Mouse (Mus musculus) myocyte (in vitro differentiated cells): Measurements from ENCODE around the gene Dnttip1. TPM values are rescaled to one million over a fixed set of nuclear protein-coding genes. Genes with fewer than 3 reads are reported as not detected.
"Not testable (repeated sequence)": the region's sequence is repeated elsewhere in the genome, so short reads cannot be mapped to it uniquely, and the experiment has no call there.

Source experiments
- H3K27me3 ChIP-seq: one replicate; pipeline ENCODE4 v1.6.1; 2011; ENCODE audit not compliant: control insufficient read depth, insufficient read depth, insufficient read length
- H3K36me3 ChIP-seq: one replicate; pipeline ENCODE4 v1.6.1; 2011; ENCODE audit not compliant: control insufficient read depth, insufficient read depth
- H3K4me2 ChIP-seq: one replicate; pipeline ENCODE4 v1.6.1; 2011; ENCODE audit warnings: low read depth, control low read depth
- H3K4me3 ChIP-seq: one replicate; pipeline ENCODE4 v1.5.1; 2011; ENCODE audit warnings: mild to moderate bottlenecking, control low read depth, moderate library complexity
- H3K79me2 ChIP-seq: one replicate; pipeline ENCODE4 v1.6.1; 2011; ENCODE audit not compliant: control insufficient read depth, insufficient read depth
- H3ac ChIP-seq: one replicate; pipeline ENCODE4 v1.6.1; 2011; ENCODE audit not compliant: control insufficient read depth, insufficient read length
- CEBPB ChIP-seq: IDR thresholded peaks from 2 replicates; pipeline ENCODE4 v1.6.1; 2011; ENCODE audit warnings: mild to moderate bottlenecking, moderate library complexity; ENCODE audit not compliant: poor library complexity, insufficient read depth, severe bottlenecking
- E2F4 ChIP-seq: IDR thresholded peaks from one replicate; pipeline ENCODE4 v1.6.1; 2011; ENCODE audit warnings: mild to moderate bottlenecking, control low read depth, moderate library complexity; ENCODE audit not compliant: insufficient read depth
- MAX ChIP-seq: IDR thresholded peaks from one replicate; pipeline ENCODE4 v1.6.1; 2011; ENCODE audit warnings: low read depth, mild to moderate bottlenecking, control low read depth
- MYOD1 ChIP-seq, 3 experiments: IDR thresholded peaks; one replicate each; pipeline ENCODE4 v1.6.1; 2011; ENCODE audit warnings: control low read depth in 2 of 3, low read depth in 2 of 3, mild to moderate bottlenecking in 2 of 3, moderate library complexity in 1 of 3; ENCODE audit not compliant: insufficient read length in 2 of 3, control insufficient read depth in 1 of 3
- MYOG ChIP-seq, 3 experiments: IDR thresholded peaks; one replicate each; pipeline ENCODE4 v1.6.1; 2011; ENCODE audit warnings: control low read depth in 2 of 3, low read depth in 2 of 3, mild to moderate bottlenecking in 2 of 3; ENCODE audit not compliant: insufficient read length in 2 of 3, control insufficient read depth in 1 of 3, insufficient read depth in 1 of 3
- POLR2A ChIP-seq: IDR thresholded peaks from one replicate; pipeline ENCODE4 v1.6.1; 2011; ENCODE audit warnings: low read depth, mild to moderate bottlenecking, control low read depth, moderate library complexity; ENCODE audit not compliant: insufficient read length
- POLR2AphosphoS2 ChIP-seq: IDR thresholded peaks from one replicate; pipeline ENCODE4 v1.6.1; 2011; ENCODE audit warnings: low read depth, control low read depth; ENCODE audit not compliant: insufficient read length
- REST ChIP-seq: IDR thresholded peaks from one replicate; pipeline ENCODE4 v1.6.1; 2011; ENCODE audit warnings: mild to moderate bottlenecking, control low read depth, moderate library complexity; ENCODE audit not compliant: insufficient read depth, insufficient read length
- SRF ChIP-seq: IDR thresholded peaks from one replicate; pipeline ENCODE4 v1.6.1; 2011; ENCODE audit warnings: low read depth; ENCODE audit not compliant: control insufficient read depth, insufficient read length
- TCF12 ChIP-seq: IDR thresholded peaks from one replicate; pipeline ENCODE4 v1.6.1; 2011; ENCODE audit warnings: mild to moderate bottlenecking, control low read depth; ENCODE audit not compliant: poor library complexity, insufficient read depth, severe bottlenecking
- TCF3 ChIP-seq: IDR thresholded peaks from one replicate; pipeline ENCODE4 v1.6.1; 2011; ENCODE audit warnings: low read depth, control low read depth; ENCODE audit not compliant: insufficient read length
- USF1 ChIP-seq: IDR thresholded peaks from one replicate; pipeline ENCODE4 v1.6.1; 2011; ENCODE audit warnings: low read depth, mild to moderate bottlenecking, control low read depth, moderate library complexity
- polyA plus RNA-seq: library from polyadenylated mRNA; unstranded; fragments of >200 nt; fragmentation: generic; extraction: Trizol; gene quantifications from one replicate; pipeline ENCODE4 v1.2.1, GENCODE M21; 2012; ENCODE audit warnings: missing spikeins

Gene Dnttip1
- polyA plus RNA-seq, 1 experiment = 63.0 TPM

GRCm38 (mm10) chr2:164791841-164792261 is 46.1 kb downstream of the Dnttip1 start:
- Histone ChIP-seq H3K27me3 (no peaks in the 10 kb centered on the region), H3K36me3 (peaks cover 28% of the 10 kb centered on the region), H3ac (no peak overlapping the region), H3K4me2 (no peak overlapping the region), H3K79me2 (no peaks in the 10 kb centered on the region), H3K4me3 (no peak overlapping the region)
- TF ChIP-seq TCF12 (no peak), CEBPB (no peak), SRF (no peak), REST (no peak), MYOD1 (IDR thresholded peaks at IDR 0.05; ENCODE audit: control insufficient read depth in 1 of 3, insufficient read length in 2 of 3, low read depth in 2 of 3) (no peak), E2F4 (no peak), POLR2AphosphoS2 (no peak)

GRCm38 (mm10) chr2:164792400-164793190 is 46.8 kb downstream of the Dnttip1 start:
- H3K79me2 ChIP-seq = no peaks in the 10 kb centered on the region
- H3K4me2 ChIP-seq = no peak overlapping the region
- TF ChIP-seq TCF12 (no peak), POLR2AphosphoS2 (peak; percentile 24)
- no peaks in the 10 kb centered on the region for H3K27me3 ChIP-seq
- no peak overlapping the region for H3ac ChIP-seq
- H3K36me3 ChIP-seq = peaks cover 28% of the 10 kb centered on the region
- H3K4me3 ChIP-seq = no peak overlapping the region

DNA sequence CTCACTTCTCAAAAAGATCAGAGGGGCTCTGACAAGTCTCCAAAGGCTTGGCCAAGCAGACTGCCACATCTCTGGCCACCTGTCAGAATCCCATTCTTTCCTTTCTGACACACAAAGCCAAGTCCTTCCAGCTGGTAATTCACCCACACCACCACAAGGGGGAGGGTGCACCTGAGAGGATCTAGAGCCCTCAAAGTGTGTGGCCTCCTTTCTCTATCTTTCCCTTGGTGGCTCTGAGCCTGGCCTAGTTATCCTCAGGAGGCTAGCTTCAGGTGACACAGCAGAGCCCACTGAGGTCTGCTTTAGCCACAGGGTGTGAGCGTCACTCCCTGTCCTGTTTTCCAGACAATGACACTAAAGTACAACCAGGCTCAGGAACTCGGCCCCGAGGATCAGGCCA is 47.5 kb downstream of the Dnttip1 start:
- Histone ChIP-seq H3K79me2 (no peaks in the 10 kb centered on the region), H3K4me3 (no peak overlapping the region), H3K27me3 (no peaks in the 10 kb centered on the region), H3K36me3 (peaks cover 30% of the 10 kb centered on the region), H3ac (no peak overlapping the region), H3K4me2 (no peak overlapping the region)
- TF ChIP-seq MYOD1 (IDR thresholded peaks at IDR 0.05; ENCODE audit: control insufficient read depth in 1 of 3, insufficient read length in 2 of 3, low read depth in 2 of 3) (no peak), POLR2AphosphoS2 (peak; percentile 43)

DNA sequence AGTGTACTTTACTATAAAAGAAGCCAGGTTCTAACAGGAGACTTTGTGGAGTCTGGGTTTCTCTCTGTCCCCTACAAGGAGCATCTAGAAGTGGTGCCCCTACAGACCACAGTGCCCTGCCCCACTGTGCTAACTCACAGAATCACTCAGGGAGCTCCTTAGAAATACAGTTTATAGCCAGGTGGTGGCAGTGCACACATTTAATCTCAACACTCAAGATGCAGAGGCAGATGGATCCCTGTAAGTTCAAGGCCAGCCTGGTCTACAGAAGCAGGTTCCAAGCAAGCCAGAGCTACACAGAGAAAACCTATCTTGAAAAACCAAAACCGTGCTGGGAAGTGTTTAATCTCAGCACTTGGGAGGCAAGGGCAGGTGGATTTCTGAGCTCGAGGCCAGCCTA is 48.0 kb downstream of the Dnttip1 start:
- Histone ChIP-seq H3ac (no peak overlapping the region), H3K79me2 (no peaks in the 10 kb centered on the region), H3K27me3 (no peaks in the 10 kb centered on the region), H3K36me3 (peaks cover 25% of the 10 kb centered on the region), H3K4me3 (no peak overlapping the region), H3K4me2 (no peak overlapping the region)
- TF ChIP-seq TCF12 = no peak
- no peak for TF ChIP-seq POLR2AphosphoS2
- TF ChIP-seq TCF3 = no peak
- TF ChIP-seq SRF = no peak
- TF ChIP-seq REST = no peak
- no peak for TF ChIP-seq USF1
- no peak for TF ChIP-seq MYOG (IDR thresholded peaks at IDR 0.05; ENCODE audit: control insufficient read depth in 1 of 3, insufficient read depth in 1 of 3, insufficient read length in 2 of 3, low read depth in 2 of 3)
- TF ChIP-seq MAX = no peak
- TF ChIP-seq MYOD1 (IDR thresholded peaks at IDR 0.05; ENCODE audit: control insufficient read depth in 1 of 3, insufficient read length in 2 of 3, low read depth in 2 of 3) = no peak
- no peak for TF ChIP-seq E2F4
- TF ChIP-seq POLR2A = no peak
- no peak for TF ChIP-seq CEBPB

DNA sequence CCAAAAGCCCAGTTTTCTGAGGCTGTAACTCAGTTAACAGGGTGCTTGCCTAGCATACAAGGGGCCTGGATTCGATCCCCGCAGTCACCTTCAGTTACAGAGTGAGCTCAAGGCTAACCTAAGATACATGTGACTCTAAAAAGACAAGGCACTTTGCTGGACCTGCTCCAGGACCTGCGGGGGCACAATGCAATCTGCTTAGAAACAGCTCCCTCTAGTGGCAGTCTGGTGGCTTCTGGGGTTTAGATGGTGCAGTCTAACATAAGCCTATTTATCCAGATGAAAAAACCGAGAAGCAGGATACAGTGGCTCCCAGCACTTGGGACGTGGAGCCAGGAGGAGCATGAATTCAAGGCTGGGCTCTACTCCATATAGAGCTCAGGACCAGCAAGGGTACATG is 48.5 kb downstream of the Dnttip1 start:
- Histone ChIP-seq H3K79me2 (no peaks in the 10 kb centered on the region), H3K36me3 (peaks cover 21% of the 10 kb centered on the region), H3ac (no peak overlapping the region), H3K4me2 (no peak overlapping the region), H3K4me3 (no peak overlapping the region), H3K27me3 (no peaks in the 10 kb centered on the region)
- TF ChIP-seq MAX (no peak), POLR2AphosphoS2 (peak; percentile 44)

DNA sequence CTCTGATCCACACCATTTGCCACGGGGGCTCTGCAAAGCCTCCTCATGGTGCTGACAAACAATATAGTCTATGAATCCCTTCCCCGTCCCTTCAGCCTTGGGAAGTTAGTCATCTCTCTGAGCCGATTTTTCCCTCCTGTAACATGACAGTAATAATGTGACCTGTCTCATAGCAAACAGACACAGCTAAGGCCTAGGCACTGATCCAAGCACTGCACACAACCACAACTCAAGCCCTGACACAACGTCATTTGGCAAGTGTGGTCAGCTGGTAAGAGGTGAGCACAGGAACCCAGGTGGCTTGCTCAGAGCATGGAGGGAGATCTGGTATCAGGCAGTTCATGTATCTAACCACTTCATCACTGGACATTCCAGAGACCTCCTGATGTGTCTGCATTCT is 50.1 kb downstream of the Dnttip1 start:
- peaks cover 21% of the 10 kb centered on the region for H3K36me3 ChIP-seq
- H3K79me2 ChIP-seq = no peaks in the 10 kb centered on the region
- no peak overlapping the region for H3K4me2 ChIP-seq
- H3K4me3 ChIP-seq = no peak overlapping the region
- no peaks in the 10 kb centered on the region for H3K27me3 ChIP-seq
- H3ac ChIP-seq = no peak overlapping the region
- TF ChIP-seq REST (no peak), TCF12 (no peak), MAX (no peak), MYOG (IDR thresholded peaks at IDR 0.05; ENCODE audit: control insufficient read depth in 1 of 3, insufficient read depth in 1 of 3, insufficient read length in 2 of 3, low read depth in 2 of 3) (no peak), MYOD1 (IDR thresholded peaks at IDR 0.05; ENCODE audit: control insufficient read depth in 1 of 3, insufficient read length in 2 of 3, low read depth in 2 of 3) (no peak), POLR2AphosphoS2 (peak; percentile 54)

GRCm38 (mm10) chr2:164798554-164798953 is 52.8 kb downstream of the Dnttip1 start:
- not testable (repeated sequence) for H3K4me3 ChIP-seq, H3K27me3 ChIP-seq, H3K79me2 ChIP-seq, H3K4me2 ChIP-seq, H3ac ChIP-seq
- H3K36me3 ChIP-seq = peaks cover 30% of the 10 kb centered on the region
